Mouse (Mus musculus) right cerebral cortex, postnatal 36 days (tissue): Measurements from ENCODE around the gene Retreg1.

Experiments
- DNase-seq, 2 experiments: peaks; one replicate each; pipeline ENCODE4 v3.0.0; 2022; ENCODE audit warnings: low spot score in 2 of 2, mixed read lengths in 1 of 2

Retreg1 gene

GRCm38 (mm10) chr15:25843086-25843991 is at the start of gene Retreg1:
Gene Retreg1 (plus strand): TSS chr15:25843180.
- DNase-seq: peak; percentile 64 to 71

- DNase-seq: no peak
Measured at GRCm38 (mm10) chr15:25794123-25794522, 48.9 kb upstream of the Retreg1 start.

GRCm38 (mm10) chr15:25795496-25795895 is 47.5 kb upstream of the Retreg1 start:
- DNase-seq: no peak

- no peak for DNase-seq
Measured at GRCm38 (mm10) chr15:25796353-25796752, 46.6 kb upstream of the Retreg1 start.

- no peak for DNase-seq
Measured at GRCm38 (mm10) chr15:25797179-25797578, 45.8 kb upstream of the Retreg1 start.

GRCm38 (mm10) chr15:25797888-25798287 is 45.1 kb upstream of the Retreg1 start:
- no peak for DNase-seq

- DNase-seq: no peak
Measured at GRCm38 (mm10) chr15:25801726-25802125, 41.3 kb upstream of the Retreg1 start.

GRCm38 (mm10) chr15:25802194-25802593 is 40.8 kb upstream of the Retreg1 start:
- no peak for DNase-seq

GRCm38 (mm10) chr15:25803111-25803510 is 39.9 kb upstream of the Retreg1 start:
- no peak for DNase-seq

- peak; percentile 54 to 62 for DNase-seq
Measured at GRCm38 (mm10) chr15:25805336-25806110, 37.5 kb upstream of the Retreg1 start.

GRCm38 (mm10) chr15:25806363-25806762 is 36.6 kb upstream of the Retreg1 start:
- no peak for DNase-seq

- DNase-seq: no peak
Measured at GRCm38 (mm10) chr15:25806878-25807277, 36.1 kb upstream of the Retreg1 start.

- no peak for DNase-seq
Measured at GRCm38 (mm10) chr15:25808677-25809460, 34.1 kb upstream of the Retreg1 start.

- no peak for DNase-seq
Measured at GRCm38 (mm10) chr15:25809669-25810068, 33.3 kb upstream of the Retreg1 start.

GRCm38 (mm10) chr15:25811834-25812250 is 31.1 kb upstream of the Retreg1 start:
- no peak for DNase-seq

- DNase-seq: no peak
Measured at GRCm38 (mm10) chr15:25812479-25812878, 30.5 kb upstream of the Retreg1 start.

- DNase-seq: no peak
Measured at GRCm38 (mm10) chr15:25814535-25814934, 28.4 kb upstream of the Retreg1 start.

GRCm38 (mm10) chr15:25817191-25817590 is 25.8 kb upstream of the Retreg1 start:
- DNase-seq: no peak

GRCm38 (mm10) chr15:25821981-25822380 is 21.0 kb upstream of the Retreg1 start:
- DNase-seq: no peak

- DNase-seq: no peak
Measured at GRCm38 (mm10) chr15:25822656-25823055, 20.3 kb upstream of the Retreg1 start.

- DNase-seq: no peak
Measured at GRCm38 (mm10) chr15:25826531-25826961, 16.4 kb upstream of the Retreg1 start.

GRCm38 (mm10) chr15:25828464-25828863 is 14.5 kb upstream of the Retreg1 start:
- DNase-seq: no peak
